Mouse (Mus musculus) left cerebral cortex, adult 2 months (tissue): ENCODE data around the gene Dtx3. TPM values are rescaled to one million over a fixed set of nuclear protein-coding genes. Genes with fewer than 3 reads are reported as not detected.
"Not testable (repeated sequence)": the region's sequence is repeated elsewhere in the genome, so short reads cannot be mapped to it uniquely, and the experiment has no call there.

ENCODE experiments used
- DNase-seq, 2 experiments: peaks; one replicate each; pipeline ENCODE4 v3.0.0; 2021 to 2022; ENCODE audit warnings: low spot score in 2 of 2, mixed read lengths in 1 of 2; ENCODE audit errors: extremely low spot score in 1 of 2
- H3K27ac ChIP-seq: fragments of 200-600 bp; 2 replicates; pipeline ENCODE4 v1.8.1; 2022
- H3K4me3 ChIP-seq: fragments of 200-600 bp; 2 replicates; pipeline ENCODE4 v1.8.1; 2022
- CTCF ChIP-seq: fragments of 200-600 bp; IDR thresholded peaks from 2 replicates; pipeline ENCODE4 v1.8.1; 2022; ENCODE audit warnings: antibody characterized with exemption, mild to moderate bottlenecking, moderate library complexity
- intact Hi-C: fragments of 180-260 bp; cut with DNase I; formaldehyde crosslinking; loops from one replicate; pipeline ENCODE4 v1.15.1; 2025
- total RNA-seq, 2 experiments: library from RNA; stranded (reverse); gene quantifications; 2 replicates each; pipeline ENCODE4 v1.2.3; 2021

The Dtx3 gene
- total RNA-seq, 2 experiments from 2014 or later: 207 to 223 TPM

GRCm38 (mm10) chr10:127160081-127160480 lies 35.4 kb downstream of the Dtx3 start:
- Histone ChIP-seq H3K4me3 (no peak overlapping the region), H3K27ac (no peak overlapping the region)
- no peak for DNase-seq
- intact Hi-C loops: no loop called here
- TF ChIP-seq CTCF: no peak

- TF ChIP-seq CTCF: no peak
- Histone ChIP-seq H3K27ac (no peak overlapping the region), H3K4me3 (no peak overlapping the region)
- intact Hi-C loops: no loop called here
- DNase-seq: no peak
Measured at GRCm38 (mm10) chr10:127158471-127158870, 37.1 kb downstream of the Dtx3 start.

GRCm38 (mm10) chr10:127156511-127156910 lies 39.0 kb downstream of the Dtx3 start:
- TF ChIP-seq CTCF: no peak
- no peak for DNase-seq
- intact Hi-C loops: no loop called here
- Histone ChIP-seq H3K4me3 (no peak overlapping the region), H3K27ac (no peak overlapping the region)

GRCm38 (mm10) chr10:127156089-127156488 lies 39.4 kb downstream of the Dtx3 start:
- Histone ChIP-seq H3K27ac (no peak overlapping the region), H3K4me3 (no peak overlapping the region)
- no peak for TF ChIP-seq CTCF
- intact Hi-C loops: no loop called here
- DNase-seq: no peak

- DNase-seq: no peak
- intact Hi-C loops: no loop called here
- Histone ChIP-seq H3K27ac (no peak overlapping the region), H3K4me3 (no peak overlapping the region)
- TF ChIP-seq CTCF: no peak
Measured at GRCm38 (mm10) chr10:127154652-127155051, 40.9 kb downstream of the Dtx3 start.

- no peak for DNase-seq
- intact Hi-C loops: no loop called here
- Histone ChIP-seq H3K27ac (no peak overlapping the region), H3K4me3 (no peak overlapping the region)
- TF ChIP-seq CTCF: no peak
Measured at GRCm38 (mm10) chr10:127154241-127154640, 41.3 kb downstream of the Dtx3 start.

GRCm38 (mm10) chr10:127153323-127153722 lies 42.2 kb downstream of the Dtx3 start:
- Histone ChIP-seq H3K4me3 (no peak overlapping the region), H3K27ac (no peak overlapping the region)
- DNase-seq: no peak
- intact Hi-C loops: no loop called here
- no peak for TF ChIP-seq CTCF

- H3K27ac ChIP-seq, DNase-seq, intact Hi-C loops, H3K4me3 ChIP-seq: not testable (repeated sequence)
Measured at GRCm38 (mm10) chr10:127152556-127152955, 43.0 kb downstream of the Dtx3 start.

GRCm38 (mm10) chr10:127151233-127151632 lies 44.3 kb downstream of the Dtx3 start:
- H3K27ac ChIP-seq, H3K4me3 ChIP-seq, DNase-seq, intact Hi-C loops: not testable (repeated sequence)

- TF ChIP-seq CTCF: no peak
- intact Hi-C loops: no loop called here
- DNase-seq: no peak
- Histone ChIP-seq H3K4me3 (no peak overlapping the region), H3K27ac (no peak overlapping the region)
Measured at GRCm38 (mm10) chr10:127150471-127150872, 45.1 kb downstream of the Dtx3 start.

- no peak for DNase-seq
- no peak for TF ChIP-seq CTCF
- Histone ChIP-seq H3K27ac (no peak overlapping the region), H3K4me3 (no peak overlapping the region)
- intact Hi-C loops: no loop called here
Measured at GRCm38 (mm10) chr10:127147135-127147534, 48.4 kb downstream of the Dtx3 start.

GRCm38 (mm10) chr10:127145303-127145702 lies 50.2 kb downstream of the Dtx3 start:
- Histone ChIP-seq H3K4me3 (no peak overlapping the region), H3K27ac (no peak overlapping the region)
- no peak for DNase-seq
- intact Hi-C loops: no loop called here
- TF ChIP-seq CTCF: no peak

- TF ChIP-seq CTCF: no peak
- Histone ChIP-seq H3K27ac (no peak overlapping the region), H3K4me3 (no peak overlapping the region)
- intact Hi-C loops: loop anchor here (5.0 kb wide), 1 partner anchor 188 kb away; no protein-coding TSS in a partner anchor
- DNase-seq: no peak
Measured at GRCm38 (mm10) chr10:127144536-127144935, 51.0 kb downstream of the Dtx3 start.
